Mouse (Mus musculus): ENCODE measurements around the gene Rhbdd1.

GRCm38 (mm10) chr1:82410548-82410947 is 94.3 kb downstream of the Rhbdd1 start:
- TF ChIP-seq CTCF (conservative IDR thresholded peaks at IDR 0.05 in 1 of 2, IDR thresholded peaks at IDR 0.05 in 1 of 2; ENCODE audit: low read depth in 2 of 2, low read length in 2 of 2) (no peak), POLR2A (IDR thresholded peaks at IDR 0.05; ENCODE audit: low read depth, low read length) (no peak), TBP (conservative IDR thresholded peaks at IDR 0.05; ENCODE audit: low read depth, low read length) (no peak), ZKSCAN1 (IDR thresholded peaks at IDR 0.05; ENCODE audit: borderline replicate concordance, low read depth, low read length) (no peak), ZMIZ1 (IDR thresholded peaks at IDR 0.05; ENCODE audit: low read depth, low read length) (no peak)
